Mouse (Mus musculus) embryonic fibroblast, embryonic 13.5 days (primary cell): ENCODE results near the gene Shisa3.

ENCODE experiments used
- CTCF ChIP-seq: IDR thresholded peaks from 2 replicates; pipeline ENCODE4 v1.5.1; 2011; ENCODE audit warnings: mild to moderate bottlenecking, control low read depth, low read length, moderate library complexity, borderline replicate concordance; ENCODE audit not compliant: insufficient read depth
- POLR2A ChIP-seq: IDR thresholded peaks from 2 replicates; pipeline ENCODE4 v1.6.1; 2011; ENCODE audit warnings: low read depth, mild to moderate bottlenecking, control low read depth, low read length, moderate library complexity

GRCm38 (mm10) chr5:67669436-67669896, 61.8 kb downstream of the Shisa3 start:
- TF ChIP-seq POLR2A = no peak
- no peak for TF ChIP-seq CTCF
